Mouse (Mus musculus) neural tube, embryonic 13.5 days (tissue): ENCODE results near the gene Fat4. TPM values are rescaled to one million over a fixed set of nuclear protein-coding genes. Genes with fewer than 3 reads are reported as not detected.

Experiments
- ATAC-seq: fragments of 200-750 bp; cut with Nextera tagmentation; 2 replicates; pipeline ENCODE4 v1.8.0; 2017; ENCODE audit warnings: low read depth, mild to moderate bottlenecking, moderate TSS enrichment, moderate library complexity
- H3K27ac ChIP-seq: fragments of 300-500 bp; sonication (generic); replicated peaks from 2 replicates; pipeline ENCODE4 v1.5.1; 2015; ENCODE audit warnings: moderate library complexity, mild to moderate bottlenecking, inconsistent platforms
- H3K27me3 ChIP-seq: fragments of 300-500 bp; sonication (generic); 2 replicates; pipeline ENCODE4 v1.6.1; 2015; ENCODE audit warnings: mild to moderate bottlenecking, inconsistent platforms
- H3K36me3 ChIP-seq: fragments of 300-500 bp; sonication (generic); 2 replicates; pipeline ENCODE4 v1.6.1; 2015; ENCODE audit warnings: mild to moderate bottlenecking, inconsistent platforms
- H3K4me1 ChIP-seq: fragments of 300-500 bp; sonication (generic); replicated peaks from 2 replicates; pipeline ENCODE4 v1.6.1; 2015; ENCODE audit warnings: inconsistent platforms
- H3K4me2 ChIP-seq: fragments of 300-500 bp; sonication (generic); 2 replicates; pipeline ENCODE4 v1.6.1; 2015; ENCODE audit warnings: inconsistent platforms, mild to moderate bottlenecking, moderate library complexity
- H3K4me3 ChIP-seq: fragments of 300-500 bp; sonication (generic); 2 replicates; pipeline ENCODE4 v1.5.1; 2015; ENCODE audit warnings: mild to moderate bottlenecking, inconsistent platforms
- H3K9ac ChIP-seq: fragments of 300-500 bp; sonication (generic); 2 replicates; pipeline ENCODE4 v1.6.1; 2015; ENCODE audit warnings: moderate library complexity, mild to moderate bottlenecking, inconsistent platforms
- H3K9me3 ChIP-seq: fragments of 300-500 bp; sonication (generic); 2 replicates; pipeline ENCODE4 v1.6.1; 2016; ENCODE audit warnings: inconsistent platforms
- WGBS: fragments of 180-500 bp; shearing (Covaris S2); methylation state at CpG from one replicate; pipeline ENCODE4 v1.1.7; 2015; 5-methylcytosine and 5-hydroxymethylcytosine counted together
- polyA plus RNA-seq: library from polyadenylated mRNA; unstranded; fragments of >200 nt; fragmentation: Nextera tagmentation; extraction: Ambion mirVana; gene quantifications from 2 replicates; pipeline ENCODE4 v1.2.1, GENCODE M21; 2015

The Fat4 gene
- 11.5 and 13.8 TPM in 2 replicates for polyA plus RNA-seq

DNA sequence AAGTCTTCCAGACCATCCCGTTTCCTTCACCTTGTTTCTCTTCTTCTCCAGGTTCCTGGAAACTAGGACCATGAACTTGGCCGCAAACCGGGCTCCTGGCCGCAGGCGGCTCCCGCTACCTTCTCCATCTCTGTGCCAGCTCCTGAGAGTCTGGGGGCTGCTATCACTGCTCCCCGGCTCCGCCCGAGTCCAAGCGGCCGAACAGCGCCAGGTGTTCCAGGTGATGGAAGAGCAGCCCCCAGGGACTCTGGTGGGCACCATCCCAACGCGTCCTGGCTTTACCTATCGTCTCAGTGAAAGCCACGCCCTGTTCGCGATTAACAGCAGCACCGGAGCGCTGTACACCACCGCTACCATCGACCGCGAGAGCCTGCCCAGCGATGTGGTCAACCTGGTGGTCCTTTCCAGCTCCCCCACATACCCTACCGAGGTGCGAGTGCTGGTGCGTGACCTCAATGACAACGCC lies at the start of gene Fat4:
Gene Fat4, plus strand, starts transcription at position 51 of the 466 bp plus-strand sequence.
- Histone ChIP-seq H3K36me3 (peaks cover 33% of the 10 kb centered on the region), H3K4me2 (peak within 1 kb of the TSS; percentile 88), H3K4me3 (peak within 1 kb of the TSS; percentile 93), H3K27ac (peak within 1 kb of the TSS; percentile 98), H3K9ac (peak within 1 kb of the TSS; percentile 96), H3K4me1 (peaks cover 51% of the 10 kb centered on the region), H3K9me3 (no peaks in the 10 kb centered on the region), H3K27me3 (no peaks in the 10 kb centered on the region)
- ATAC-seq: no peak
- WGBS: under 1% methylated on average over 29 of the region's 29 CpGs

DNA sequence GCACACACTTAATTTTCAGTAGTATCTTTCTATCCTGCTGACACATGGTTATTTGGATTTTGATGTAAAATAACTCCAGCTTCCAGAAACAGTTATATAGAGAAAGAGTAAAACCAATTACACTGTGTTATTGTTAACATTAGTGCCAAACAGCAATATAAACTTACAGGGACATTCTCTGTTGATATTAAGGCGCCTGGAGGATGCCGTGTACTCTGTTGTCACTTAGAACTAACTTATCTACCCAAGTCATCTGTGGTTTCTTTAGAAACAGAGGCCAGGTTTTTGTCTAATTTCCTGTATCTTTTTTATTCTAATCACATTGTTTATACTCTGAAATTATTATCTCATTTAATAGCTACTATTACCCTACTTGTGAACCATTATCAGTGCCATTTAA lies 47.3 kb upstream of the Fat4 start:
- H3K4me3 ChIP-seq: no peak overlapping the region
- 93% methylated on average over 2 of the region's 2 CpGs for WGBS
- ATAC-seq: no peak
- H3K9ac ChIP-seq: no peak overlapping the region
- H3K9me3 ChIP-seq: peaks cover 6% of the 10 kb centered on the region; the same call in 1 of the 2 replicates
- H3K4me2 ChIP-seq: no peak overlapping the region
- H3K27me3 ChIP-seq: no peaks in the 10 kb centered on the region
- no peaks in the 10 kb centered on the region for H3K4me1 ChIP-seq
- H3K36me3 ChIP-seq: no peaks in the 10 kb centered on the region
- no peak overlapping the region for H3K27ac ChIP-seq

DNA sequence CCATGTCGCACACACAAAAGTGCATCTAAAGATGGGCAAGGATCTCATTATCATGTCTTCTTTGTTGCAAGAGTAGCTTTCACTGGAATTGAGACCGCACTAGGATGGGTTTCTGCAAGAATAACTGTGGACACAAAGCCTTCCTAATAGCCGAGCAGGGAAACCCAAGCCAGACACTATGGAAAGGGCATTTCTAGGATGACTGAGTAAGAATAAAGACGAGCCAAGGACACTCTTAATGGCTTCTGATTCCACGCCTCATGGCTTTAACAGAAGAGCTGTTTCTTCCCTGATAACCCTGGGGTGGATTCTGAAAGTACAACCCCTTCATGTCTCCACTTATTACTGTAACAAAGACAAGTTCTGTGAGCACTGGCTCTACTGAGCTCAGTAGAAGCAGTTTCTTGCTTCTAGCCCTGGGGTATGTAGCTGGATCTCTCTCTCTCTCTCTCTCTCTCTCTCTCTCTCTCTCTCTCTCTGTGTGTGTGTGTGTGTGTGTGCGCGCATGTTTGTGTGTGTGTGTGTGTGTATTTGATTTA lies 43.7 kb upstream of the Fat4 start:
- ATAC-seq: no peak

DNA sequence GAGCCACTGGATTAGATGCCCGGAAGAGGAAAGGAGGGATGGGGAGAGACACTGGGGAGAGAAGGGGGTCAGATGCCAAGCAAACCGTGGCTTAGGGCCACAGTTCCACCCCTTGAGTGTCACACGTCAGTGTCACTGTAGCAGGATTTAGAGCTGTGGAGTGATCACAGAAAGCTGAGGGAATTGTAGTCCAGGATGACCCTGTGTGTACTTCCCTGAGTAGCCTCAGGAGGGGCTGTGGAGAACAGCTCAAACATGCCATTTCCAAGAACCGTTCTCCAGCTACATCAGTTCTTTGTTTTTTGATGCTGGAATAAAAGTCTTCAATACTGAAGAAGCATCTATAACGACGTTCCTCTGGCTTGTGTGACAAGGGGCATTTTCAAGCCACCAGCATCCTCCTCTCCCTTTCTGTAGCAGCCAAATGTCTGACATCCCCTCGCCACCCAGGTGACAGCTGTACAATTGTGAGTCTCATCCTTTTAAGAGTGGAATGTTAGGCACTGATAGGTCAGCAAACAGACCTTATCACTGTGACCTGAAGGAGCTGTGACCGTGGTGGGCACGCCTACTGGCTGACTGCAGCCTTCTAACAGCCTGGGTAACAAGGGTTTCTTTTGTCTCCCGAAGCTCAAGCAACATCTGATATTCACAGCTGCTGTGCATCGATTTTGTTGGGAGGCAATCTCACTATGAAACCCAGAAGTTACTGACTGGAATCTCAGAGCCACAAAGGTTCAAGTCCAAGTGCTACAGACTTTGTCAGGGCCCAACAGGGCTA lies 39.9 kb upstream of the Fat4 start:
- peak overlapping the region; percentile 2; the same call in 1 of the 2 replicates for H3K9ac ChIP-seq
- no peak for ATAC-seq
- peaks cover 6% of the 10 kb centered on the region; the same call in 1 of the 2 replicates for H3K9me3 ChIP-seq
- no peaks in the 10 kb centered on the region for H3K27me3 ChIP-seq
- no peak overlapping the region for H3K4me3 ChIP-seq
- H3K4me1 ChIP-seq: peaks cover 11% of the 10 kb centered on the region; the same call in 1 of the 2 replicates
- no peaks in the 10 kb centered on the region for H3K36me3 ChIP-seq
- 48% methylated on average over 11 of the region's 11 CpGs for WGBS
- H3K27ac ChIP-seq: no peak overlapping the region
- H3K4me2 ChIP-seq: no peak overlapping the region

More for the DNA sequence above, 43.7 kb upstream of the Fat4 start:
- H3K27me3 ChIP-seq: no peaks in the 10 kb centered on the region
- no peak overlapping the region for H3K27ac ChIP-seq
- H3K4me3 ChIP-seq: no peak overlapping the region
- peaks cover 6% of the 10 kb centered on the region; the same call in 1 of the 2 replicates for H3K9me3 ChIP-seq
- peaks cover 11% of the 10 kb centered on the region; the same call in 1 of the 2 replicates for H3K4me1 ChIP-seq
- no peak overlapping the region for H3K9ac ChIP-seq
- no peaks in the 10 kb centered on the region for H3K36me3 ChIP-seq
- H3K4me2 ChIP-seq: no peak overlapping the region
- WGBS: 35% methylated on average over 7 of the region's 7 CpGs

DNA sequence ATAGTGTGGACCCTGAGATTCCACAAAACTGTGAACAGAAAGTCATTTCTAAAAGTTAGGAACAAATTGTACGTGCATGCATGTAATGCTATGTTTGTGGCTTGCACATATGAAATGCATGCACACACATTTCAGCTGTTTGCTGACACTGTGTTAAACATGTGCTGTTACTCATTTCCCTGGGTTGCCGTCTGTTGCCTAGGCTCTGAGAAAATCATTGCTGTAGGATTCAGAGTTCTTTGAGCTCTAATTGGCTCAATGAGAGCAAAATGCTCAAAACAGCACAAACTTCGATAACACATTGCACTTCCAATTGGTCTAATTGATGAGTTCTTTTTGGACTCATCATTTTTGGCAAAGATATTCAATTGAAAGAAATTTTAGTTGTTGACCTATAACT lies 37.7 kb upstream of the Fat4 start:
- no peaks in the 10 kb centered on the region for H3K36me3 ChIP-seq
- no peak overlapping the region for H3K4me2 ChIP-seq
- no peak overlapping the region for H3K27ac ChIP-seq
- H3K9ac ChIP-seq: no peak overlapping the region
- ATAC-seq: no peak
- WGBS: 77% methylated on average over 3 of the region's 3 CpGs
- H3K4me3 ChIP-seq: no peak overlapping the region
- peaks cover 11% of the 10 kb centered on the region; the same call in 1 of the 2 replicates for H3K4me1 ChIP-seq
- no peaks in the 10 kb centered on the region for H3K9me3 ChIP-seq
- no peaks in the 10 kb centered on the region for H3K27me3 ChIP-seq

DNA sequence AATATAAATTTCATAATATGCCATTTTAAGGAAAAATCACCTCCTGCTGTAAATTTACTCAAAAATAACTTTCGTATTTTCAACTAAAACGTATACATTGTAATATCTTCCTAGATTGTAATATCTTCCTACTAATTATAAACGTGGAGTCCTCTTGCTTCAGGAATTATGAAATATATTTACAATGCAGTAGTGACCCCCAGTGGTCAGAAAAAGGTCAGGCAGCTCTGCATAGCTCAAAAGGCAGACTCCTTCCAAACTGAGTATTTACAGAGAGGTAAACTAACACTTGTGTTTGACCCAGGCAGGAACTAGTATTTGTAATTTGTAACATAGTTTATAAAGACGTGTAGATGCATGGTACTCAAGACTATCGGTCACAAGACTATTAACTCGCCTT lies 37.2 kb upstream of the Fat4 start:
- Histone ChIP-seq H3K4me3 (no peak overlapping the region), H3K9me3 (no peaks in the 10 kb centered on the region), H3K4me2 (no peak overlapping the region), H3K27ac (no peak overlapping the region), H3K27me3 (no peaks in the 10 kb centered on the region), H3K4me1 (peaks cover 11% of the 10 kb centered on the region; the same call in 1 of the 2 replicates), H3K36me3 (no peaks in the 10 kb centered on the region), H3K9ac (no peak overlapping the region)
- WGBS: 42% methylated on average over 6 of the region's 6 CpGs
- ATAC-seq: peak; percentile 69; the same call in 1 of the 2 replicates

DNA sequence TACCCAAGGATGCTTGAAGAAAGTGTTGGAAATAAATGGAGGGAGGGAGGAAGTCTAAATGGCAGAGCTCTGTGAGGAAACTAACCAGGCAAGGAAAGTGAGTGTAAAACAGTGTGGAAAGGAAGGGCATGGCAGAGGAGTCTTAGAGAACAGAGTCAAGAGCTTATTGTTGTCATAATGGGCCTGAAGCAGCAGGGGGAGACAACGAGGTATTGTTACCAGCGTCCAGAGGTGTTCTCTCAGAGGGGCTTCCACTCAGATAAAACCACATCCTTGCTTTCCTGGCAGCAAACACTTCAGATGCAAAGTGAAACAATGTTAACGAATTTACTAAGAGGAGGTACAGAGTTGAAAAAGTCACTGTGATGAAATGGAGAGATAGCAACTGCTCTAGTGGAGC lies 33.1 kb upstream of the Fat4 start:
- no peak overlapping the region for H3K27ac ChIP-seq
- WGBS: 25% methylated on average over 3 of the region's 3 CpGs

DNA sequence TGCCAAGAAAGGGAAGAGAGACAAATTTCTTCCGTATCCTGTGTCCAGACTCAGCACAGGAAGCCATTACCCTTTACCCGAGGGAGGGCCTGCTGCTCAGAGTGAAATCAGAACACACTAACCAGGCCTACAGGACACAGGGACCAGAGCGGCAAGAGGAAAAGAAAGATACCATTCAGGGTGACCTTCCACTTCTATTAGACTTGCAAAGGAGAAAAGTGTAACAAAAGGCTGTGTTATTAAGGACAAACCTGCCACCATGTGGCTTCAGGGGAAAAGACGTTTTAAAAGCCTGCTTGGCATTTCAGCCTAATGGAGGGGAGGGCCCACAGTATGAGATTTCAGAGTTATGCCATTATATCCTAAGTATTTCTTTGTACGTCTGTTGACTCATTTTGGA lies 26.1 kb upstream of the Fat4 start:
- H3K4me1 ChIP-seq: no peaks in the 10 kb centered on the region
- ATAC-seq: no peak

More for the DNA sequence above, 33.1 kb upstream of the Fat4 start:
- Histone ChIP-seq H3K9ac (no peak overlapping the region), H3K9me3 (no peaks in the 10 kb centered on the region), H3K36me3 (no peaks in the 10 kb centered on the region), H3K4me3 (no peak overlapping the region), H3K4me2 (no peak overlapping the region), H3K27me3 (no peaks in the 10 kb centered on the region), H3K4me1 (no peaks in the 10 kb centered on the region)
- ATAC-seq: no peak

DNA sequence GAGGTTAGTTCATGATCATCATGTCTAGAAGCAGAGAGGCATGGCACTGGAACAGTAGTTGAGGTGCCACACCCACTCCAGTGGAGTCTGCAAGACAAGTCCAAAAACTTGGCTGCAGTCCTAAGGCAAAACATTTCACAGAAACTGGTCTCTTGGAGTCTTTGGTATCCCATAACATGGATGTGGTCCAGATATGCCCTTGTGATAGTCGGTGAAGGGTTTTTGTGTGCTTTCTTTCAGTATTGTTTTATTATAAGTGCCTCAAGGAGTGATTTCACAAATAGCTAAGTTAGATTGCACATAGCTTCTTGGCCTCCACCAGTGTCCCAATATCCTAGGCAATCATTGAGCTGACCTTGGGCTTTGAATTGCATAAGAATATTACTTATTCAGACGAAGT lies 15.4 kb upstream of the Fat4 start:
- no peaks in the 10 kb centered on the region; the same call in 1 of the 2 replicates for H3K9me3 ChIP-seq
- H3K27me3 ChIP-seq: no peaks in the 10 kb centered on the region
- no peak overlapping the region for H3K9ac ChIP-seq
- no peak overlapping the region for H3K27ac ChIP-seq
- H3K4me1 ChIP-seq: no peaks in the 10 kb centered on the region
- WGBS: 93% methylated on average over 2 of the region's 2 CpGs
- no peak overlapping the region for H3K4me3 ChIP-seq
- no peak for ATAC-seq
- no peak overlapping the region for H3K4me2 ChIP-seq
- H3K36me3 ChIP-seq: no peaks in the 10 kb centered on the region

More for the DNA sequence above, 26.1 kb upstream of the Fat4 start:
- Histone ChIP-seq H3K27me3 (no peaks in the 10 kb centered on the region), H3K9me3 (no peaks in the 10 kb centered on the region), H3K9ac (no peak overlapping the region), H3K4me2 (no peak overlapping the region), H3K36me3 (no peaks in the 10 kb centered on the region), H3K27ac (no peak overlapping the region), H3K4me3 (no peak overlapping the region)
- 34% methylated on average over 5 of the region's 5 CpGs for WGBS

DNA sequence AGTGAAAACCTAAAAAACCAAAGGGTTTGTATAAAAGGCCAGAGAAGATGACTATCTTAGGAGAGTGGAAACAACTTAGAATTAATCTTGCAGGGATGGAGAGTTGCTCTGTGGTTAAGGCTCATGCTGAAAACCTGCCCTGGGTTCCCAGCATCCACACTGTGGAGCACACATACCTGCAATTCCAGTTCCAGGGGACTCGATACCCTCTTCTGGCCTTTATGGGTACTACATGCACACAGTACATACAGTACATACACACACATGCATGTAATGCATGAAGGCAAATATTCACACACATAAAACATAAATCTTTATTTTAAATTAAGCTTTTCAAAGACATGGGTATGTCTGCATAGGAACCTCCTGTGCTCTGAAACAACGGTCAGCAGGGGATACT lies 10.9 kb upstream of the Fat4 start:
- no peak overlapping the region for H3K9ac ChIP-seq
- no peak for ATAC-seq
- no peaks in the 10 kb centered on the region for H3K4me1 ChIP-seq
- WGBS: 99% methylated on average over 2 of the region's 2 CpGs
- H3K27ac ChIP-seq: no peak overlapping the region
- H3K4me3 ChIP-seq: no peak overlapping the region
- no peaks in the 10 kb centered on the region for H3K27me3 ChIP-seq
- H3K36me3 ChIP-seq: peaks cover 9% of the 10 kb centered on the region; the same call in 1 of the 2 replicates
- H3K9me3 ChIP-seq: peaks cover 4% of the 10 kb centered on the region
- H3K4me2 ChIP-seq: no peak overlapping the region

DNA sequence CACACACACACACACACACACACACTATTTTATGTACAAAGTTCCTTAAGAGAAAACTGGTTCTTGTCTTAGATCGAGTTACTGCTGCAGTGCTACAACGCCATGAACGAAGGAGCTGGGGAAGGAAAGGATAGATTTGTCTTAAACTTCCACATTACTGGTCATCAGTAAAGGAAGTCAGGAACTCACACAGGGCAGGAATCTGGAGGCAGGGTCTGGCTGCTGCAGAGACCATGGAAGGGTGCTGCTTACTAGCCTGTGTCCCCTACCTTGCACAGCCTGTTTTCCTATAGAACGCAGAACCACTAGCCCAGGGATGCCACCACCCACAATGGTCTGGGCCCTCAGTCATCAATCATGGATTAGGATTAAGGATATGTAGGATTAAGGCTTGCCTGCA lies 10.0 kb upstream of the Fat4 start:
- Histone ChIP-seq H3K4me2 (no peak overlapping the region), H3K4me1 (no peaks in the 10 kb centered on the region), H3K4me3 (no peak overlapping the region), H3K9ac (no peak overlapping the region), H3K9me3 (peaks cover 4% of the 10 kb centered on the region), H3K36me3 (peaks cover 12% of the 10 kb centered on the region; the same call in 1 of the 2 replicates), H3K27me3 (no peaks in the 10 kb centered on the region), H3K27ac (no peak overlapping the region)
- no peak for ATAC-seq
- WGBS: 97% methylated on average over 4 of the region's 4 CpGs

DNA sequence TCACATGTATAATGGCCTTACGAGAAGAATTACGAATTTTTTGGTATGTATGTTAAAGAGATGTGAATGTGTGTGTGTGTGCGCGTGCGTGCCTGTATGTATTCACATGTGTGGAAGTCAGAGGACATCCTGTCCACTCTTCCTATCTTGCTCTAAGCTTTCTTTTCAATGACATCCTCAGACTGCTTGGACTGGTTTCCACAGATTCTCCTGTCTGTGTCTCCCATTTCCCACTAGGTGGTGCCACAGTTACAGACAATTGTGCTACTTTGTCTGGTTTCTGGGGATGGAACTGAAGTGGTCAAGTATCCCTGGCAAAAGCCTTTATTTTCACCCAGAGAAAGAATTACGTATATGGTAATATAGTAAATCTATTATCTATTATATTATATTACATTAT lies 4.0 kb upstream of the Fat4 start:
- peaks cover 4% of the 10 kb centered on the region; the same call in 1 of the 2 replicates for H3K9me3 ChIP-seq
- no peak overlapping the region for H3K4me3 ChIP-seq
- peaks cover 14% of the 10 kb centered on the region; the same call in 1 of the 2 replicates for H3K4me1 ChIP-seq
- no peak for ATAC-seq
- no peak overlapping the region for H3K9ac ChIP-seq
- WGBS: 60% methylated on average over 6 of the region's 6 CpGs
- H3K27me3 ChIP-seq: no peaks in the 10 kb centered on the region
- H3K27ac ChIP-seq: no peak overlapping the region
- H3K4me2 ChIP-seq: no peak overlapping the region
- peaks cover 12% of the 10 kb centered on the region; the same call in 1 of the 2 replicates for H3K36me3 ChIP-seq
